Mouse (Mus musculus): ENCODE measurements around the gene Vmn2r67. TPM values are rescaled to one million over a fixed set of nuclear protein-coding genes. Genes with fewer than 3 reads are reported as not detected.
"Not testable (repeated sequence)": the region's sequence is repeated elsewhere in the genome, so short reads cannot be mapped to it uniquely, and the experiment has no call there.

The Vmn2r67 gene
- total RNA-seq (2014; fragmentation: Nextera tagmentation): not detected in 2 replicates
- total RNA-seq (2017): not detected in 2 replicates

DNA sequence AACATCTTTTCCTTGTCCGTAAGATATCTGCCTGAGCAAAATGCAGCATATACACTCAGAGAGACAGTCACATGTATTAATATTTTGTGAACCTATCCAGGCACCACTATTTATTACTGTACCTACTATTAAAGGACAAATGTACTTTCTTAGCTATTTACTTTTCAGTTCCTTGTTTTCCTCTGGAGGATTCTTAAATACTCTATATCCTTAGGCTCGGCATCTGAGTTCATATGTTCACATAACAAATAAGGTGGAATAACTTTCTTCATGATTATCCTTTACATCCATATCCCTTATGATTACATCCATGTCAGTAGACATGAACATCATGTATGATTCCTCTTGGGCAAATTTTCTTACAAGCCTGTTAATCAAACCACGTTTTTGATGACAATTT lies at the start of gene Vmn2r67:
TSS of gene Vmn2r67 (minus strand) at position 101 of the 400 bp plus-strand sequence.
- ATAC-seq (replicated peaks; ENCODE audit: poor library complexity, severe bottlenecking): no peak

DNA sequence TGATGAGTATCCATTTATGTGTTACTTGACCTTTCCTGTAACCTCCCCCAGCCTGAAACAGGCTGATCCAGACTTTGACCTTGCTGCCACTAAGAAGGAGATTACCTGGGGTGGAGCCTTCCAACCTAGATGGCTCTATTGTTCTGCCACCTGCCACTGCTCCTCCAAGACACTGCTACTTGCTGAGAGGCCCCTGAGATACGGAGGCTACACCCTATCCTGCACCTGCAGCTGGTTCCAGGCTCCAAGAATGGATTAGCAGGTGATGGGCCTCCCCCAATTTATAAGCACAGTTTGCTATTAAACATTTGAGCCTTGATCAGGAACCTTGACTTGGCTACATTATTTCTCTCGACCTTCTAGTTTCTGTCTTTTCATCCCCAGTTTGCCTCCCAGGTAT lies 51.3 kb downstream of the Vmn2r67 start:
- ATAC-seq (replicated peaks; ENCODE audit: poor library complexity, severe bottlenecking): not testable (repeated sequence)

Other genes with a start within 250 kb of the Vmn2r67 start
- not detected in 2 replicates for gene Vmn2r65, start 191.9 kb downstream of the Vmn2r67 start, total RNA-seq (2014; fragmentation: Nextera tagmentation)
- not detected in 2 replicates for gene Vmn2r65, start 191.9 kb downstream of the Vmn2r67 start, total RNA-seq (2017)
- gene Vmn2r66, start 143.7 kb downstream of the Vmn2r67 start, total RNA-seq (2014; fragmentation: Nextera tagmentation): not detected in 2 replicates
- gene Vmn2r66, start 143.7 kb downstream of the Vmn2r67 start, total RNA-seq (2017): not detected in 2 replicates
- gene Vmn2r68, start 81.8 kb upstream of the Vmn2r67 start, total RNA-seq (2014; fragmentation: Nextera tagmentation): not detected in 2 replicates
- not detected in 2 replicates for gene Vmn2r68, start 81.8 kb upstream of the Vmn2r67 start, total RNA-seq (2017)

Data from granulocyte monocyte progenitor cell, adult 5-6 weeks (primary cell).